Mouse (Mus musculus) limb, embryonic 10.5 days (tissue): ENCODE data around the gene Pnpla8. TPM values are rescaled to one million over a fixed set of nuclear protein-coding genes. Genes with fewer than 3 reads are reported as not detected.
"Not testable (repeated sequence)": the region's sequence is repeated elsewhere in the genome, so short reads cannot be mapped to it uniquely, and the experiment has no call there.

ENCODE experiments used
- DNase-seq: peaks from one replicate; pipeline ENCODE4 v3.0.0-alpha.2; 2017; ENCODE audit warnings: low spot score
- H3K27ac ChIP-seq: fragments of 300-500 bp; sonication (generic); 2 replicates; pipeline ENCODE4 v1.5.1; 2016; ENCODE audit warnings: mild to moderate bottlenecking
- H3K27me3 ChIP-seq: fragments of 300-500 bp; sonication (generic); 2 replicates; pipeline ENCODE4 v1.6.1; 2016; ENCODE audit warnings: low read depth, mild to moderate bottlenecking; ENCODE audit not compliant: poor library complexity, severe bottlenecking
- H3K36me3 ChIP-seq: fragments of 300-500 bp; sonication (generic); 2 replicates; pipeline ENCODE4 v1.6.1; 2016; ENCODE audit warnings: mild to moderate bottlenecking, moderate library complexity
- H3K4me1 ChIP-seq: fragments of 300-500 bp; sonication (generic); 2 replicates; pipeline ENCODE4 v1.6.1; 2016
- H3K4me3 ChIP-seq: fragments of 300-500 bp; sonication (generic); 2 replicates; pipeline ENCODE4 v1.5.1; 2016; ENCODE audit warnings: mild to moderate bottlenecking, moderate library complexity
- H3K9me3 ChIP-seq: fragments of 300-500 bp; sonication (generic); replicated peaks from 2 replicates; pipeline ENCODE4 v1.6.1; 2016; ENCODE audit warnings: mild to moderate bottlenecking
- WGBS: fragments of 180-500 bp; shearing (Covaris S2); methylation state at CpG from one replicate; pipeline ENCODE4 v1.1.7; 2016; 5-methylcytosine and 5-hydroxymethylcytosine counted together
- polyA plus RNA-seq: library from polyadenylated mRNA; unstranded; fragments of >200 nt; fragmentation: Nextera tagmentation; extraction: Ambion mirVana; gene quantifications from 2 replicates; pipeline ENCODE4 v1.2.1, GENCODE M21; 2016

Pnpla8 gene
- 31.6 and 48.4 TPM in 2 replicates for polyA plus RNA-seq

DNA sequence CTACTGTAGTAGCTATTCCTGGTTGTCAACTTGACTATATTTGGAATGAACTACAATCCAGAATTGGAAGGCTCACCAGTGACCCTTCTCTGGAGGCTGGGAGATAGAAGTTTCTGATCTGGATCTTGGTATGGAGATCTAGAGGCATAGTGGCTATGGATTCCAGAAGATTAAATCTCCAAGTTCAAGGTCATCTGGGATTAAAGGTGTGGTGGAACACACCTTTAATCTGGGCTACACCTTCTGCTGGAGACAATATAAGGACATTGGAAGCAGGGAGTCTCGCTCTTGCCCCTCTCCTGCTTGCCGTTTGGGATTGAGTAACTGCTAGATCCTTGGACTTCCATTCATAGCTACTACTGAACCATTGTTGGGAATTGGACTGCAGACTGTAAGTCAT lies at the start of gene Pnpla8:
Gene Pnpla8, plus strand, starts transcription at position 301 of the 400 bp plus-strand sequence.
- H3K27me3 ChIP-seq = peaks cover 13% of the 10 kb centered on the region; the same call in 1 of the 2 replicates
- peak within 1 kb of the TSS; percentile 81 for H3K27ac ChIP-seq
- H3K4me1 ChIP-seq, DNase-seq, H3K36me3 ChIP-seq, H3K9me3 ChIP-seq: not testable (repeated sequence)
- 90% methylated on average over 2 of the region's 2 CpGs for WGBS
- peak within 1 kb of the TSS; percentile 72 for H3K4me3 ChIP-seq

DNA sequence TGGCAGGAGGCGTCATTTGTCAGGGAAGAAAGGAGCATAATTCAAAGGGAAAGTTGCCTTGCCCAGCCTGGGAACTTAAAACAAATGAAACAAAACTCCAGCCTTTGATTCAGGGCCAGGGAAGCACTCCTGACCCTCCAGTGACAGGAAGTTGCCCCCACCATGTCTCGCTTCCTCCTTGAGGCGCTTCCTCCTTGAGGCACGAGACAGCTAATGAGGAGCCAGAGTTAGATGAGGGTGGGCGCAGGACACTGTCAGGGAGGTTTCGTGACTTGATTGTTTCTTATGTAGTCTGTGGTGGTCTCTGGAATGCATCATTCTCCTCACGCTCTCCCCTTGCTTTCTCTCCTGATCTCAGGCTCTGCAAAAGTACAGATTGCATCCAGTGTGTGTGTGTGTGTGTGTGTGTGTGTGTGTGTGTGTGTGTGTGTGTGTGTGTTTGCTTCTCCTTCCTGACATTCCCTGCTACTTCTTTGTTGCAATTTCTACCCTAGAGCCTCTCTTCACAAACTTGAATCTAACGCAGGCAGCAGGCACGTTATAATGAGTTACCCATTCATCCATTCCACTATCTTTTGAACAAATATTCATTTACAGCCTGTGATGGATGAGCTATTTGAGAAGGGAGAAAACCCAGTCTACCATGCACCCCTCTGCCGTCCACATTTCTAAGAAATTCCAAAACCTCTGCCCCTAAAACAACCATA lies 44.7 kb upstream of the Pnpla8 start:
- DNase-seq = no peak
- no peaks in the 10 kb centered on the region for H3K27me3 ChIP-seq
- H3K9me3 ChIP-seq = no peaks in the 10 kb centered on the region
- no peak overlapping the region for H3K27ac ChIP-seq
- H3K36me3 ChIP-seq = no peaks in the 10 kb centered on the region
- no peak overlapping the region for H3K4me3 ChIP-seq
- peaks cover 3% of the 10 kb centered on the region; the same call in 1 of the 2 replicates for H3K4me1 ChIP-seq
- 68% methylated on average over 10 of the region's 10 CpGs for WGBS

GRCm38 (mm10) chr12:44177038-44177355 lies 44.2 kb upstream of the Pnpla8 start:
- 90% methylated on average over 2 of the region's 2 CpGs for WGBS
- no peak for DNase-seq

GRCm38 (mm10) chr12:44181081-44181982 lies 39.8 kb upstream of the Pnpla8 start:
- DNase-seq = no peak
- 62% methylated on average over 9 of the region's 9 CpGs for WGBS
- H3K4me3 ChIP-seq = no peak overlapping the region

More at GRCm38 (mm10) chr12:44177038-44177355, 44.2 kb upstream of the Pnpla8 start:
- no peaks in the 10 kb centered on the region for H3K36me3 ChIP-seq
- no peak overlapping the region for H3K4me3 ChIP-seq
- H3K27me3 ChIP-seq = no peaks in the 10 kb centered on the region
- H3K27ac ChIP-seq = no peak overlapping the region
- no peaks in the 10 kb centered on the region for H3K9me3 ChIP-seq
- peaks cover 3% of the 10 kb centered on the region; the same call in 1 of the 2 replicates for H3K4me1 ChIP-seq

DNA sequence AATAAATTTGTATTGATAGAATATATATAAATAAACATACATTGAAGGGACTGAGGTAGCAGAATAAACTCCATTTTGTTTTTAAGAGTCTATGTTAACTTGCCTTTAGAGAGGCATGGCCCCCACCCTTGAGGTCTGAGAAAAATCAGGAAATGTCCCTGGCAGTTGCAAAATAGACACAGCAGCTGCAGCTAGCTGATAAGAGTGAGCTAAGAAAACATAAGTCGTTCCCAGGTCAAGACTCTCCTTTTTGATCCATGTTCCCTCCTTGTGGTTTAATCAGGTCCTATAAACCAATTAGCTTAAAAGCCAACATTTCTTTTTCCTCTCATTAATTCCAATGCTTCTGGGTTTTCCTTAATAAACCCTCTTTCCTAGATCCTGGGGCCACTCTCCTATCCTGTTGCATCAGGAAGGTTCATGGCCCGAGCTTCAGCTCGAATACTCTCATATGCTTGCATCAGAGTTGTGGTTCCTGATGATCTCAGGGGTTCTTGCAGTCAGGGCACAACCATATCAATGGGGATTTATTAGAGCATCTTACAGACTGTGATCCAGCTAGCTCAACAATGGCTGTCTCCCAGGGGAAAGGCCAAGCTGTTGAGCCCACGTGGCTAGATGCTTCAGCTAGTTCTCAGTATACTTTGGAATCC lies 23.2 kb upstream of the Pnpla8 start:
- Histone ChIP-seq H3K4me3 (no peak overlapping the region), H3K27ac (no peak overlapping the region), H3K27me3 (peaks cover 31% of the 10 kb centered on the region), H3K36me3 (peaks cover 8% of the 10 kb centered on the region; the same call in 1 of the 2 replicates), H3K9me3 (no peaks in the 10 kb centered on the region), H3K4me1 (peaks cover 11% of the 10 kb centered on the region; the same call in 1 of the 2 replicates)
- WGBS = 52% methylated on average over 4 of the region's 4 CpGs
- no peak for DNase-seq

More at GRCm38 (mm10) chr12:44181081-44181982, 39.8 kb upstream of the Pnpla8 start:
- Histone ChIP-seq H3K27ac (no peak overlapping the region), H3K9me3 (no peaks in the 10 kb centered on the region), H3K4me1 (peaks cover 1% of the 10 kb centered on the region; the same call in 1 of the 2 replicates), H3K27me3 (no peaks in the 10 kb centered on the region), H3K36me3 (no peaks in the 10 kb centered on the region)

DNA sequence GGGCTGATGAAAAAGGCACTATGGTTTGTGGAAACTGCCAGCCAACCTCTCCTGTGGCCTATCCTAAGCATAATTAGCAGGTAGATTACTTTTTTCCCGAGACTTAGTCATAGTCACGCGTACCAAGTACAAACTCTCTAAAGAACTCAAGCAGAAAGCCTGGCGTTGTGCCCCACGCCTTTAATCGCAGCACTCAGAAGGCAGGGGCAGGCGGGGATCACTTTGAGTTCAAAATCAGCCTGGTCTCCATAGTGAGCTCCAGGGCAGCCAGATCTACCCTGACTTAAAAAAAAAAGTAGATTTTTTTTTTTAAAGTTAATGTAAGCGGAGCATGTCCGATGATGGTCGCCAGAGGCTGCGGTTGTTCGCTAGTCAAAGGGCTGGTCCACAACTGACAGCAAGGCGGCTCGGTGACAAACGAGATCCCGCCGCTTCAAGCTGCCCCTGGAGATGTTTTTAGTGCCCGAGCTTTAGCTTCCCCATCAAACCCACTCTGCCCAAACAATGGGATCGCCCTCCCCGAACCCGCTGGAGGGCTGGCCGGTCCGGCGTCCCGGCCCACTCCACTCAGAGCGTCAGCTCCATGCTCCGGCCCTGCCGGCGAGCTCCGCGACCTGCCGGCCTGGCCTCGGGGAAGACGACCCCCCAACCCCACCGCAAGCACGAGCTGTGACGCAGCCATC lies 11.9 kb upstream of the Pnpla8 start:
- under 1% methylated on average over 37 of the region's 37 CpGs for WGBS
- no peak for DNase-seq
- H3K4me1 ChIP-seq = peaks cover 7% of the 10 kb centered on the region
- no peaks in the 10 kb centered on the region for H3K27me3 ChIP-seq
- peaks cover 22% of the 10 kb centered on the region for H3K36me3 ChIP-seq
- H3K4me3 ChIP-seq = peak overlapping the region; percentile 88
- H3K27ac ChIP-seq = peak overlapping the region; percentile 88
- H3K9me3 ChIP-seq = no peaks in the 10 kb centered on the region

- H3K4me1 ChIP-seq = peaks cover 7% of the 10 kb centered on the region
- peak; percentile 99 for DNase-seq
- H3K36me3 ChIP-seq = peaks cover 17% of the 10 kb centered on the region
- peak within 1 kb of the TSS; percentile 88 for H3K4me3 ChIP-seq
- no peaks in the 10 kb centered on the region for H3K27me3 ChIP-seq
- WGBS = under 1% methylated on average over 77 of the region's 77 CpGs
- no peaks in the 10 kb centered on the region for H3K9me3 ChIP-seq
- H3K27ac ChIP-seq = peak within 1 kb of the TSS; percentile 88
Observed at GRCm38 (mm10) chr12:44209824-44210752, 11.1 kb upstream of the Pnpla8 start, which contains the start of gene Dnajb9. Gene Dnajb9 (minus strand): TSS chr12:44210326.

- H3K27me3 ChIP-seq = no peaks in the 10 kb centered on the region
- H3K27ac ChIP-seq = no peak overlapping the region
- H3K36me3 ChIP-seq = peaks cover 4% of the 10 kb centered on the region; the same call in 1 of the 2 replicates
- 97% methylated on average over 3 of the region's 3 CpGs for WGBS
- H3K4me1 ChIP-seq = peaks cover 7% of the 10 kb centered on the region
- DNase-seq = no peak
- no peak overlapping the region for H3K4me3 ChIP-seq
- no peaks in the 10 kb centered on the region for H3K9me3 ChIP-seq
Observed at GRCm38 (mm10) chr12:44211555-44211954, 9.6 kb upstream of the Pnpla8 start.

DNA sequence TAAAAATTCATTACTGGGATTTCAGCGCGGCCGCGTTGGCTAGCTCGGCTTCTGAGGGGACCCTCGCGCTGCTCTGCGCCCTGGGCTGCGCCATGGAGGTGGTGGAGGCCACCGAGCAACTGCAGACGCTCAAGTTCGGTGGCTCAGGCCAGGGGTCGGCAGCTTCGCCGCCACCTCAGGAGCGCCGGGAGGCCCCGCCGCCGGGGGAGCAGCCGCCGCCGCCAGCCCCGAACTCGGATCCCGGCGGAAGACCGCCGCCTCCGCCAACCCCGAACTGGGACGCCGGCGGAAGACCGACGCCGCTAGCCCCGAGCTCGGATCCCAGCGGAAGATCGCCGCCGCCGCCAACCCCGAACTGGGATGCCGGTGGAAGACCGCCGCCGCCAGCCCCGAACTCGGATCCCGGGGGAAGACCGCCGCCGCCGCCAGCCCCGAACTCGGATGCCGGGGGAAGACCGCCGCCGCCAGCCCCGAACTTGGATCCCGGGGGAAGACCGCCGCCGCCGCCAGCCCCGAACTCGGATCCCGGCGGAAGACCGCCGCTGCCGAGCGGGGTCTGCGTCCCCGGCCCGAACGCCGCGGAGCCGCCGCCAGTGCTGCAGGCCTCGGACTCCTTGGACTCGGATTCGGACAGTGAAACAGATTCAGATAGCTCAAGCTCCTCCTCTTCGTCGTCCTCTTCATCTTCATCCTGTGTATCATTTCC lies 634 bp downstream of the Pnpla8 start:
- H3K4me3 ChIP-seq = peak overlapping the region; percentile 72
- no peaks in the 10 kb centered on the region for H3K9me3 ChIP-seq
- WGBS = 2% methylated on average over 88 of the region's 89 CpGs
- H3K36me3 ChIP-seq = no peaks in the 10 kb centered on the region
- peaks cover 13% of the 10 kb centered on the region; the same call in 1 of the 2 replicates for H3K27me3 ChIP-seq
- DNase-seq = peak; percentile 58
- peak overlapping the region; percentile 81 for H3K27ac ChIP-seq
- H3K4me1 ChIP-seq = peaks cover 7% of the 10 kb centered on the region; the same call in 1 of the 2 replicates

DNA sequence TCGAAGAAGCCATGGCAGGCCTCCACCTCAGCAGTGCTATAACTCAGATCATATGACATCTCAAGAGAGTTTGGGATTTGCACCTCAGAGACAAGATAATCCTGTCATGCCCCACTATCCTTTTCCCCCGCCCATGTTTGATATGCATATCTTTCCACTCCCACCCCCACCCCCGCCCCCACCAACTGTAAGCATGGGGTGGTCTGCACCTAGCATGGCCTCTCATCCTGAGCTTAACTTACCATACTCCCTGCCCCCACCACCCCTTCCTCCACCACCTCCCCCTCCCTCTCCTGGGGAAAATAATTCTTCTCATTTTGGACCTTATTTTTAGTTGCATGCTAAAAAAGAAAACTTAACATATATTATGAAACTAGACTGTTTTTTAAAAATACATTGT lies 1.9 kb downstream of the Pnpla8 start:
- Histone ChIP-seq H3K9me3 (no peaks in the 10 kb centered on the region), H3K4me1 (peaks cover 7% of the 10 kb centered on the region; the same call in 1 of the 2 replicates), H3K27ac (no peak overlapping the region), H3K27me3 (peaks cover 13% of the 10 kb centered on the region; the same call in 1 of the 2 replicates), H3K36me3 (no peaks in the 10 kb centered on the region), H3K4me3 (no peak overlapping the region)
- 77% methylated on average over 3 of the region's 3 CpGs for WGBS
- no peak for DNase-seq

GRCm38 (mm10) chr12:44224650-44225049 lies 3.5 kb downstream of the Pnpla8 start:
- Histone ChIP-seq H3K27ac (no peak overlapping the region), H3K4me1 (peaks cover 7% of the 10 kb centered on the region; the same call in 1 of the 2 replicates), H3K36me3 (no peaks in the 10 kb centered on the region), H3K27me3 (peaks cover 13% of the 10 kb centered on the region; the same call in 1 of the 2 replicates), H3K9me3 (no peaks in the 10 kb centered on the region), H3K4me3 (no peak overlapping the region)
- no peak for DNase-seq
- WGBS = 86% methylated on average over 3 of the region's 3 CpGs
